Mouse (Mus musculus): Measurements from ENCODE around the gene Klhl29. TPM values are rescaled to one million over a fixed set of nuclear protein-coding genes. Genes with fewer than 3 reads are reported as not detected.
A peak's percentile ranks its signal among the peaks of the same experiment; 100 is the strongest.

The Klhl29 gene
- total RNA-seq (2021), result 10 to 100 TPM; 39.8 to 46.7 TPM

GRCm38 (mm10) chr12:5375616-5376461, at the start of gene Klhl29:
Gene Klhl29, minus strand, starts transcription at chr12:5375682.
- DNase-seq, result peak; percentile 80 to 84

GRCm38 (mm10) chr12:5425276-5425675, 49.8 kb upstream of the Klhl29 start:
- no peak for DNase-seq

- DNase-seq, result no peak
These were observed 40.3 kb upstream of the Klhl29 start for GRCm38 (mm10) chr12:5415806-5416205.

GRCm38 (mm10) chr12:5413976-5414375, 38.5 kb upstream of the Klhl29 start:
- DNase-seq, result no peak

GRCm38 (mm10) chr12:5411761-5412537, 36.5 kb upstream of the Klhl29 start:
- no peak for DNase-seq

GRCm38 (mm10) chr12:5411346-5411745, 35.9 kb upstream of the Klhl29 start:
- peak in 1 of 2 experiments; percentile 29 for DNase-seq

- DNase-seq, result peak; percentile 85 to 86
These were observed 35.1 kb upstream of the Klhl29 start for GRCm38 (mm10) chr12:5410391-5411115.

GRCm38 (mm10) chr12:5407175-5407574, 31.7 kb upstream of the Klhl29 start:
- no peak for DNase-seq

GRCm38 (mm10) chr12:5397423-5397822, 21.9 kb upstream of the Klhl29 start:
- no peak for DNase-seq

- no peak for DNase-seq
These were observed 19.7 kb upstream of the Klhl29 start for GRCm38 (mm10) chr12:5395188-5395587.

GRCm38 (mm10) chr12:5387112-5387511, 11.6 kb upstream of the Klhl29 start:
- DNase-seq, result no peak

- no peak for DNase-seq
These were observed 11.2 kb upstream of the Klhl29 start for GRCm38 (mm10) chr12:5386688-5387087.

- no peak for DNase-seq
These were observed 6.2 kb upstream of the Klhl29 start for GRCm38 (mm10) chr12:5381694-5382093.

GRCm38 (mm10) chr12:5374684-5375615, 532 bp downstream of the Klhl29 start:
- DNase-seq, result peak; percentile 57 to 59

GRCm38 (mm10) chr12:5374196-5374683, 1.2 kb downstream of the Klhl29 start:
- peak; percentile 37 to 41 for DNase-seq

GRCm38 (mm10) chr12:5373641-5374195, 1.8 kb downstream of the Klhl29 start:
- DNase-seq, result peak; percentile 33 to 46

GRCm38 (mm10) chr12:5369396-5369795, 6.1 kb downstream of the Klhl29 start:
- DNase-seq, result no peak

- DNase-seq, result no peak
These were observed 10.6 kb downstream of the Klhl29 start for GRCm38 (mm10) chr12:5364836-5365235.

GRCm38 (mm10) chr12:5363961-5364634, 11.4 kb downstream of the Klhl29 start:
- DNase-seq, result no peak

GRCm38 (mm10) chr12:5359065-5359464, 16.4 kb downstream of the Klhl29 start:
- DNase-seq, result no peak
